Mouse (Mus musculus): ENCODE measurements around the gene Ctsr.

DNA sequence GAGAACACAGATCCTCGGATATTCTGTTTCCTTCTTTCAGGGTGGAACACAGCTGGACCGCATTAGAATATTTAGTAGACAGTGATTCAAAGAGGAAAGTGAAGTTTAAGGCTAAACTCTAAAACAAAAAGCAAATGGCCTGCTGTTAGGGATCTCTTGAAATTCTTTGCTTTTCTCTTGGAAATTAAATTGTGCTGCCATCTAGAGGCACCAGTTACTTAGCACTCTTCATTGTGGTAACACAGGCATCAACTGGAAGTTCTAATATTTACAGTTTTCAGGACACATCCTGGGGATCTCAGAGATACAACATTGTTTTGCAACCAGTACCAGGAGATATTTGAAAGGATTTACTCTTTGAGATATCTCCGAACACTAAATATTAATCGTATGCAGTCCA, 566 bp upstream of the Ctsr start:
- TF ChIP-seq GATA1 (IDR thresholded peaks at IDR 0.05; ENCODE audit: borderline replicate concordance, low read length) (no peak), FLI1 (IDR thresholded peaks at IDR 0.05; ENCODE audit: low read length) (no peak)
